Mouse (Mus musculus) left cerebral cortex, postnatal 10 days (tissue): ENCODE data around the gene Papss2. TPM values are rescaled to one million over a fixed set of nuclear protein-coding genes. Genes with fewer than 3 reads are reported as not detected.
A peak's percentile ranks its signal among the peaks of the same experiment; 100 is the strongest.

ENCODE experiments used
- DNase-seq, 2 experiments: peaks; one replicate each; pipeline ENCODE4 v3.0.0; 2021 to 2022; ENCODE audit warnings: low spot score in 2 of 2, mixed read lengths in 1 of 2; ENCODE audit errors: extremely low spot score in 1 of 2
- intact Hi-C: fragments of 180-260 bp; cut with DNase I; formaldehyde crosslinking; loops from one replicate; pipeline ENCODE4 v1.15.1; 2025
- total RNA-seq, 2 experiments: library from RNA; stranded (reverse); gene quantifications; 2 replicates each; pipeline ENCODE4 v1.2.3; 2021

The Papss2 gene
- 1 to 10 TPM; 4.5 to 4.9 TPM for total RNA-seq

DNA sequence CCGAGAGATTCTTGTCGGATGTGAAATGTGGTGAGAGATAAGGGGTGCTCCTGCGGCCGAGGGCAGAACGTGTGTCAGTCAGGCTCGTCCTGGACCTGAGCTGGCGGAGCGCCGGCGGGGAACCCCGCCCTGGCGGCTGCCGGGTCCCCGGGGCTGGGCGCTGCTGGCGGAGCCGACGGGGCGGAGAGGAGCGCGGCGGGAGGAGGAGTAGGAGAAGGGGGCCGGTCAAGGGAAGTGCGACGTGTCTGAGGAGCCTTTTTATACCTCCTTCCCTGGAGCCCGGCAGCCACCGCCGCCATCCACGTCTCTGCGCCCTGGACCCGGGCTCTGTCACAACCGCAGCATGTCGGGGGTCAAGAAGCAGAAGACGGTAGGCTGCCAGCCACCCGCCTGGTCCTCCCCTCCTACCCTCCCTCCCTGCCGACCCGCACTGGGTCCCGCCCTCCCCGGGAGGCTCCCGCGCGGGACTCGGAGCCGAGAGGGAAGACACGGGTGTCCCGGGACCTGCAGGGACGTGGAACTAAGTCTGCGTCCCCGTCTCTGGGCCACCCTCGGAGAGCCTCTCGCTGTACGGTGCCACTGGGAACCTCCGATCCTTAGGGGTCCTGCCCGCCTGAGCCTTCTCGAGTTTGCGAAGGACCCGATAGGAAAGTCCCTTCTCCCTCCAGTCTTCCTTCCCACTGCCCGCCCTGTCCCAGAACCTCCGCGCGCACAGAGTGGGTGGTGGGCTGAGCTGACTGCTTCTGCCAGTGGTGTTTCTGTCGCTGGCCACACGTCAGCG is at the start of gene Papss2:
Gene Papss2, plus strand, starts transcription at position 285 of the 781 bp plus-strand sequence.
- DNase-seq, result peak; percentile 8 to 67
- intact Hi-C loops, result no loop called here

DNA sequence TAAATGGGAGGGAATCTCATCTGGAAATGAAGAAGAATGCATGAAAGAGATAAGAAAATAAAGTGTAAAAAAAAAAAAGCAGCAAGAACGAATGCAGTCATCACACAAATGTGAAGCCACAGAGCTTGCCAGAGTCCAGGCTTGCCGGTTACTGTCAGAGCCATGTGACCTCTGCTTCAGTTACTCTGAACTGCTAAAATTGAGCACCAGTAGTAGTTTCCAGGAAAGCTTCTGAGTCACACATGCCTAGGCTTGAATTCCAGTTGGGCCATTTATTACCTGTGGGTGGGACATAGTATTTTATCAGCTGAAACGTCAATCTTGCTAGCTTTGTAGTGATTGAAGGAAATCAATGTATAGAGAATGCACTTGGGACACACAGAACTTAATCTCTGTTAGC is 48.2 kb upstream of the Papss2 start:
- intact Hi-C loops, result no loop called here
- DNase-seq, result no peak

GRCm38 (mm10) chr19:32548202-32548601 is 47.4 kb upstream of the Papss2 start:
- no peak for DNase-seq
- intact Hi-C loops, result no loop called here

- intact Hi-C loops, result no loop called here
- DNase-seq, result no peak
Measured at GRCm38 (mm10) chr19:32550446-32550845, 45.1 kb upstream of the Papss2 start.

GRCm38 (mm10) chr19:32551442-32551841 is 44.1 kb upstream of the Papss2 start:
- intact Hi-C loops, result no loop called here
- no peak for DNase-seq

DNA sequence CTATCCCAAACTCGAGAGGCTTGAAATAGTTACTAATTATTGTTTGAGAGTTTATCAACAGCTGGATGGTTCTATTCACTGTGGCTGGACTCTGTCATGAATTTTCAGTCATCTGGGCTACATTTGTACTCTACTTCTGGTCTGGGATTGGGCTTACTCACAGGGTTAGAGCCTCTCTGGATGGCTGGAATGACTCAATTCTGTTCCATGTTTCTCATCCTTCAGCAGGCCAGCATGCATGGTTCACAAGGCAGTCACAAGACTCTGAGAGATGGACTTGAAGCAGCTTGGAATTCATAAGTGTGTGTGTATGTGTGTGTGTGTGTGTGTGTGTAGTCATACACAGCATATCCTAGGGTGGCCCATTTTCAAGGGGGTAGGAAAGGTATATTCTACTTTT is 43.5 kb upstream of the Papss2 start:
- DNase-seq, result no peak
- intact Hi-C loops, result no loop called here

DNA sequence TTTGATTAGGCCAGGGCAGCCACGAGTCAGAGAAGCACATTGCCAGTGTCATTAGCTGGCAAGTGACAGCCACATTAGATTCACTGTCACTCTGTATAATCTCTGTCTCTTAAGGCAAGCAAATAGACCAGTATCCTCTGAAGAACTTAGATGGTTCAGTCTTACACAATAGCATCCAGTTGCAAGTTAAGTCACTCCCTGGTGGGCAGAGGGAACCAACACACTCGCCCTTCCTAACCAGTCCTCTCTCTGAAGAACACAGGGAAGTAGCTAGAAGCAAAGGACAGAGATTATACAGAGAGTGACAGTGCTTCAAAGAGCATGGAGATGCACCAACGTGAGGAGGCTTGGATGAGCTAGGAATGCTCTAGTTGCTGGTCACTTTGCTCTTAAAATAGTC is 42.3 kb upstream of the Papss2 start:
- intact Hi-C loops, result no loop called here
- no peak for DNase-seq

GRCm38 (mm10) chr19:32555257-32555656 is 40.3 kb upstream of the Papss2 start:
- intact Hi-C loops, result no loop called here

GRCm38 (mm10) chr19:32567025-32567424 is 28.6 kb upstream of the Papss2 start:
- intact Hi-C loops, result no loop called here
- DNase-seq, result no peak

More at GRCm38 (mm10) chr19:32555257-32555656, 40.3 kb upstream of the Papss2 start:
- DNase-seq, result peak in 1 of 2 experiments; percentile 42

- DNase-seq, result no peak
- intact Hi-C loops, result no loop called here
Measured at GRCm38 (mm10) chr19:32567447-32567846, 28.1 kb upstream of the Papss2 start.

- intact Hi-C loops, result no loop called here
- no peak for DNase-seq
Measured at GRCm38 (mm10) chr19:32568470-32568869, 27.1 kb upstream of the Papss2 start.

DNA sequence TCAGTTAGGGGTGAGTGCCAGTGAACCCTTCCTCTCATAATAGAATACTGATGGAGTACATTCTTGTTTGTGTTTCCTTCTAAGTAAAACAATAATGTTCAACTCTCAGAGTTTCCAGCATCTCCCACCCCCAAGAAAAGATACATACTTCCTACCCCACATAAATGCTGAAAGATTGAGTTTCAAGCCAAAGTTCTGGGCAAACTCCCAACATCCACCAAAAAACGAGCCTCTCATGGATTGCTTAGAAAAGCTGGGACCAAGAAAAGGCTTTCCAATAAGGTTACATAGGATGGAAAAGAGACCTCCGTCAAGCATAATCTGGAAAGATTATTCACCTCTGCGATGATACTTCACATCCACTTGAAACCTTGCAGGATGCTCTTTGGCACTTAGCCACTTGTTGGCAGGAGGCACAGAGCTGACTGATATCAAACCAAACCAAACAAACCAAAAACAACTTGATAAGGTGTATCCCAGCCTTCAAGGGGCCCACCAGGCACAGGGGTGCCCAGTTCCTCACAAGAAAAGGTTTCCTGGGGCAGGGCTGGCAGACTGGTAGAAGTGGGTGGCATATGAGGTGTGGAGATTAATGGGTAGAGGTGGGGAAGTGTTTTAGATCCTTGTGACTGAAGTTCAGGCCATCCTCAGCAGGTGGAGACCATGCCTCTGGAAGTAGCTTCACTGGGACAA is 26.5 kb upstream of the Papss2 start:
- no peak for DNase-seq
- intact Hi-C loops, result no loop called here

- DNase-seq, result no peak
- intact Hi-C loops, result no loop called here
Measured at GRCm38 (mm10) chr19:32569725-32570124, 25.9 kb upstream of the Papss2 start.

DNA sequence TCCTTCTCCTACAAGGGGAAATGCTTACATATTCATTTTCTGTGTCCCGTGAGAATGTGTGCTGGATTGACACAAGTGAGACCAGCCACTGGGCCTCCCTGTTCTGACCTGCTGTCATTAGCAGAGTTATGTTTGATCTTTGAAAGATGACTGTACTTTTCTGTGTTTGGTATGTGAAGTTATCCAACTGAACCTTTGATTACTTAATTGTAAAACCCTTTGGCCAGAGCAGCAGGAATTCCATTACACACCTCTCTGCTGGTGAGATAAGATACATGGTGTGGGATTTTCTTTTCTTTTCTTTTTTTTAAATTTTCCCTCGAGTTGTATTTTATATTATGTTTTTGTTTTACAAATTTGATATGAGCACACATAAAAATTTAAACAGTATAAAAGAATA is 23.4 kb upstream of the Papss2 start:
- intact Hi-C loops, result no loop called here
- DNase-seq, result no peak

DNA sequence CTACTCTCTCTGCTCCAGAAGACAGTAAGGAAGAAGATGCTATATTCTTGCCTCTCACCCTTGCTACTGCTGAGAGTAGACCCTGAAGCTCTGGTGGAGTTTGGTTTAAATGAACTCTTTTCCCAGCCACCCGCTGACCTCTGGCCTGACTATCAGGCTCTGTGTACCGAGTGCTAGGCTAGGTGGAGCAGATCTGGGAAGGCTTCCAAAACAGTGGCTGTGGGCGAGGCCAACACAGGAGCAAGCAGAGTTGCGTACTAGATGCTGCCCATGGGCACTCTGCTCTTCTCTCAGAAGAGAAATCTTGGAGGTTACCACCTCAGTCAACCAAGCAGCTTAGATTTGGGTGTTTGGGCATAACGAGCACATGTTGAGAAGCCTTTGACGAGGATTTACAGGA is 22.3 kb upstream of the Papss2 start:
- intact Hi-C loops, result no loop called here
- DNase-seq, result no peak

DNA sequence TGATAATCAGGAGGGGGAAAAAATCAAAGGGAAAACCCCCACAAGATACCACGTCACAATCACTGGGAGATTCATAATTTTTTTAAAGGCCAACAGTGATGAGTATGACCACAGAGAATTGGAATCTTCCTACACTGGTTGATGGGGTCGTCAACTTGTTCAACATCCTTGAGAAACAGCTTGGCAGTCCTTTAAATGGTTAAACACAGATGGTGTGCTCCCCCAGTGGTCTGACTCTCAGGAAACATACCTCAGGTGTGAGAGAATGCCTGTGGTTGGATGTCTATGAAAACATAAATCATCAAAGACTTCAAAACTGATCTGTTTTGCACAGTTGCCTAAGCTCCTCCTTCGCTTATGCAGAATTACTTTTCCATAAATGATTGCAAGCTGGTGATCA is 20.7 kb upstream of the Papss2 start:
- intact Hi-C loops, result no loop called here
- DNase-seq, result no peak

DNA sequence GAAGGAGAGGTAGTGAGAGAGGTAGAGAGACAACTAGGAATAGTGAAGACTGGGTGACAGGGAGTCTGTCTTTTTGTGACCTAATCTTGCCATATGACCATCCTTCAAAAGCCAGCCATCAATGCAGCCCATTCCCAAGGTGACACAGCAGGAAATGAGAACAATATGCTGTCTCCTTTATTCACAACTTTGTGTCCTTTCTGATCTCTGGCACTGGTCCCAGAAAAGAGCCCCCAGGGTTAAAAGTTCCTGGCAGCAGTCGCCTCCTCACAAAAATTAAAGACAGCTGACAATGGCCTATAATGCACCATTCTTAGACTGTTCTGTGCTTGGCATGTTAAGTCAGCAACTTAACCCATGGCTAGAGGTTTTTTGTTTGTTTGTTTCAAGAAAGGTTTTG is 17.8 kb upstream of the Papss2 start:
- intact Hi-C loops, result no loop called here
- DNase-seq, result no peak

DNA sequence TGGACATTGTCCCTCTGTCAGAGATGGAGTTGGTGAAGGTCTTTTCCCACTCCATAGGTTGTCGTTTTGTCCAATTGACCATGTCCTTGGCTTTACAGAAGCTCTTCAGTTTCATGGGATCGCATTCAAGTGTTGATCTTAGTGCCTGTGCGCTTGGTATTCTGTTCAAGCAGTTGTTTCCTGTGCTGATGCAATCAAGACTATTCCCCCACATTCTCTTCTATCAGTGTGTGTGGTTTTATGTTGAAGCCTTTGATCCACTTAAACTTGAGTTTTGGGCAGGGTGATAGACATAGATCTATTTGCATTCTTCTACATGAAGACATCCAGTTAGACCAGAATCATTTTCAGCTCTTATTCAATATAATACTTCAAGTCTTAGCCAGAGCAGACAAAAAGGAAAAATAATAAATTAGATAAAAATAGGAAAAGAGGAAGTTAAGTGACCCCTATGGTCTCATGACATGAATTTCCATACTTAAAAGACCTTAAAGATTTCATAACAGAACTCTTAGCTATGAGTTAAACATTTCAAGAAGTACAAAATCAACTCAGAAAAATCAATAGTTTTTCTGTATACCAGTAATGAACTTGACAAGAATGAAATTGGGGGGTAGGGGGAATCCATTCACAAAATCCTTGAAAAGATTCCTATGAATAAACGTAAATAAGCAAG is 12.4 kb upstream of the Papss2 start:
- DNase-seq, result no peak
- intact Hi-C loops, result no loop called here

GRCm38 (mm10) chr19:32587727-32588126 is 7.9 kb upstream of the Papss2 start:
- intact Hi-C loops, result no loop called here
- DNase-seq, result no peak

GRCm38 (mm10) chr19:32592749-32593148 is 2.8 kb upstream of the Papss2 start:
- DNase-seq, result no peak
- intact Hi-C loops, result no loop called here
